Mouse (Mus musculus) hindbrain, embryonic 10.5 days (tissue): ENCODE results near the gene Vnn1. TPM values are rescaled to one million over a fixed set of nuclear protein-coding genes. Genes with fewer than 3 reads are reported as not detected.

Experiments used
- DNase-seq: peaks from one replicate; pipeline ENCODE4 v3.0.0-alpha.2; 2017; ENCODE audit warnings: low spot score
- H3K27ac ChIP-seq: fragments of 300-500 bp; sonication (generic); 2 replicates; pipeline ENCODE4 v1.5.1; 2016; ENCODE audit warnings: mild to moderate bottlenecking, moderate library complexity
- H3K27me3 ChIP-seq: fragments of 300-500 bp; sonication (generic); 2 replicates; pipeline ENCODE4 v1.6.1; 2016; ENCODE audit warnings: mild to moderate bottlenecking; ENCODE audit not compliant: poor library complexity, insufficient read depth, severe bottlenecking
- H3K36me3 ChIP-seq: fragments of 300-500 bp; sonication (generic); 2 replicates; pipeline ENCODE4 v1.6.1; 2016; ENCODE audit warnings: mild to moderate bottlenecking, moderate library complexity
- H3K4me1 ChIP-seq: fragments of 300-500 bp; sonication (generic); replicated peaks from 2 replicates; pipeline ENCODE4 v1.6.1; 2016; ENCODE audit warnings: mild to moderate bottlenecking
- H3K4me3 ChIP-seq: fragments of 300-500 bp; sonication (generic); 2 replicates; pipeline ENCODE4 v1.5.1; 2016; ENCODE audit warnings: mild to moderate bottlenecking, moderate library complexity
- H3K9me3 ChIP-seq: fragments of 300-500 bp; sonication (generic); 2 replicates; pipeline ENCODE4 v1.6.1; 2016; ENCODE audit warnings: mild to moderate bottlenecking, moderate library complexity
- WGBS: fragments of 180-500 bp; shearing (Covaris S2); methylation state at CpG from one replicate; pipeline ENCODE4 v1.1.7; 2016; 5-methylcytosine and 5-hydroxymethylcytosine counted together
- polyA plus RNA-seq: library from polyadenylated mRNA; unstranded; fragments of >200 nt; fragmentation: Nextera tagmentation; extraction: Ambion mirVana; gene quantifications from 2 replicates; pipeline ENCODE4 v1.2.1, GENCODE M21; 2016

Gene Vnn1
- 3.1 and 4.6 TPM in 2 replicates for polyA plus RNA-seq

DNA sequence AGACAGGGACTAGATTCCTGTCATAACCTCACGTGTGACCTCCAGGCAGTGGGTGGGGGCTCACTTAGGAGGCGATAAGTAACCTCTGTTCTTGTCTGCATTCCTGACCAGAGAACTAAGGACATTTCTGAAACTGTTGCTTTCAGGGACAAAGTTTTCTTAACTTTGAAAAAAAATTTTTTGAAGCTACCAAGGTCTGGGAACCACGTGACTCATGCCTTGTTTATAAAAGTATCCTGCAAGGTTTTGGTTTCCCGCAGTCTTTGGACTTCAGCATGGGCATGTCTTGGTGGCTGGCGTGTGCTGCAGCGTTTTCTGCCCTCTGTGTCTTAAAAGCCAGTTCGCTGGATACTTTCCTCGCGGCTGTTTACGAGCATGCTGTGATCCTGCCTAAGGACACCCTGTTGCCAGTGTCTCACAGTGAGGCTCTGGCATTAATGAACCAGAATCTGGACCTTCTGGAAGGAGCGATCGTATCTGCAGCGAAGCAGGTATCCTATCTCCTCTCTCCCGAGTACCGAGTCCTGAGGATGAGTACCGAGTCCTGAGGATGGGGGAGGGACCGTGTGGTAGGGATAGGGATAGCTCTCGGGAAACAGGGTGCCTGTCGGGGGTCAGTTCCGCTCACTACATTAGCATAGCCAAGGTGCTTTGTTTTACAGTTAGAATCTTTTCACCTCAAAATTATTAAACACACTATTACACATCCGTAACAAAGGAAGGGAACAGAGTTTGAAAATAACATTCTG, at the start of gene Vnn1:
TSS of gene Vnn1 (plus strand) at position 88 of the 749 bp plus-strand sequence.
- H3K4me1 ChIP-seq: no peaks in the 10 kb centered on the region
- peak; percentile 15 for DNase-seq
- WGBS: 37% methylated on average over 21 of the region's 21 CpGs
- H3K9me3 ChIP-seq: no peaks in the 10 kb centered on the region
- no peaks in the 10 kb centered on the region for H3K36me3 ChIP-seq
- peak within 1 kb of the TSS; percentile 37 for H3K4me3 ChIP-seq
- H3K27me3 ChIP-seq: no peaks in the 10 kb centered on the region
- H3K27ac ChIP-seq: 0 out of 2 replicates have a peak within 1 kb of the TSS, but pooled peaks have one; percentile 30

DNA sequence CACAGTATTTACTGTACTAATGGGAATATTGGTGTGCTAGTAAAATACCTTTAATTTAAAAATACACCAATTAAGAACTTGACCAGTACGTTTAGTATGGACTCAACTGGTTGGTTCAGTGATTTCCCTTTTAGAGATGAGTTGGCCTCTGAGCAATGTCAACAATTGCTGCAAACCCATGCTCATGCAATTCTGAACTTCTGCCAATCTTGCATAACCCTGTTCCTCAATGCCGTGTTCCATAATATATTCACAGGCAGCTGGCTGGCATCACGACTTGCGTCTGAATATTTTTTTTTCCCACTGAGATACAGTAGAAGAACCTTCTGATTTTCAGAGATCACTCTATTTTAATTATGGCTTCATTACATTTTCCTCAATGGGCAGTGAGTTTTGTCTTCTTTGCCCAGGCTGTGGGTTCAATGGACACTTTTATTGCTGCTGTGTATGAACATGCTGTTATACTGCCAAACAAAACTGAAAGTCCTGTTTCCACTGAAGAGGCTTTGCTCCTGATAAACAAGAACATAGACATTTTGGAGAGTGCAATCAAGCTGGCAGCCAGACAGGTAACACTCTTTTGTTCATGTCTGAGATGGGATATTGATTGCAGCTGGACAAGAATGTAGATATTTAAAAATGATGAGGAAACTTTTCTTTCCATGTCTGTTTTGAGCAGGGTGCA, 43.1 kb upstream of the Vnn1 start, which contains the start of gene Vnn3:
TSS of gene Vnn3 (plus strand) at position 235 of the 685 bp plus-strand sequence.
- H3K9me3 ChIP-seq: no peaks in the 10 kb centered on the region
- WGBS: 92% methylated on average over 4 of the region's 4 CpGs
- H3K27ac ChIP-seq: no peak within 1 kb of the TSS
- H3K4me1 ChIP-seq: no peaks in the 10 kb centered on the region
- no peak for DNase-seq
- H3K4me3 ChIP-seq: no peak within 1 kb of the TSS
- no peaks in the 10 kb centered on the region for H3K27me3 ChIP-seq
- no peaks in the 10 kb centered on the region for H3K36me3 ChIP-seq

DNA sequence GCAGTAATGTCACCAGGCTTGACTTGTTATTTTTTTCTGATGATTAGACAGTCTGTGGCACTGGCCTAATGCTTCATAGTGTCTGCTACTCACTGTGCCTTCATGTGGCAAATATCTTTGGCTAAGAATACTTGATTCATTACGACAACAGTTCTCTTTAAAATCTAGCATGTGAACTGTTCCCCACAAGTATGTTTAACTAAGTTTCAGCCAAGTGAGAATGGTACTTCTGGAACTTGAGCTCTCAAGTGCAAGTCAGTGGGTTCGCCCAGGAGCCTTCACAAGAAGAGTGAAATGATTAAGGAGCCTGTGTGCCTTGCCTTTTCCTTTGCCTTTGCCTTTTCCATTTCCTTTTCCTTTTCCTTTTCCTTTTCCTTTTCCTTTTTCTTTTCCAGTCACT, 42.4 kb upstream of the Vnn1 start:
- WGBS: 84% methylated on average over 2 of the region's 2 CpGs
- no peak for DNase-seq

DNA sequence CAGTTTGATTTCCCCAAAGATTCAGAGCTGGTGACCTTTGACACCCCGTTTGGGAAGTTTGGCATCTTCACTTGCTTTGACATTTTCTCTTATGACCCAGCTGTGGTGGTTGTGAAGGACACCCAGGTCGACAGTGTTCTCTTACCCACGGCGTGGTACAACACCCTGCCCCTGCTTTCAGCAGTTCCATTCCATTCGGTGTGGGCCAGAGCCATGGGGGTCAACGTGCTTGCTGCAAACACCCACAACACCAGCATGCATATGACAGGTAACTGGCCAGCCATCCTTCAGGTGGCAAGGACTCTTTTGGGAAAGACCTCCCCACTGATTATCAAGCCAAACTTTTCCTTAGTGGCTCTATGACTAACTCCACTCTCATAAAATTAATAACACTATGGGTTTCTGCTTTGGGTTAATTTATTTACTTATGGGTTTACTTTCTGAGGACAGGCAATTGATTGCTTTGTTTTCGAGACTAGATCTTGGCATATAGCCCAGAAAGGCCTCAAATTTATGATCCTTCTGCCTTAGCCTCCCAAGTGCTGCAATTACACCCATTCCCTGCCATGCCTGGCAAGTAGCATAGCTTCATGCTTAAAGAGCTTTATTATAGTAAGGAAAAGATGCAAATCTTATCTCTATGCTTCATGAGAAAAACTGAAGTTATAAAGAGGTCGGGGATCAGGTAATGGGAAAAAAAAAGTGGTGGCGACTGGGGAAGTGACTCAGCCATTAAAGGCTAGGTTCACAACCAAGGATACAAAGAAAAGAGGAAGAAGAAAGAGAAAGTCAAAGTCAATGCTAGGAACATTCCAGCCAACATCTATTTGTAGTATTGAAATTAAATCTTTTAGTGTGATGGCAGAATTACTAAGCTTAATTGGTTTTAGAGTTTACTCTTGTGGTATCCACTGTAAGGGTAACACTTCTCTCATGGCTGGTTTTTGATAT, 29.9 kb upstream of the Vnn1 start:
- Histone ChIP-seq H3K27ac (no peak overlapping the region), H3K9me3 (peaks cover 16% of the 10 kb centered on the region), H3K27me3 (no peaks in the 10 kb centered on the region), H3K4me3 (no peak overlapping the region), H3K4me1 (no peaks in the 10 kb centered on the region), H3K36me3 (no peaks in the 10 kb centered on the region)
- WGBS: 90% methylated on average over 9 of the region's 9 CpGs
- DNase-seq: no peak

More for the DNA sequence above, 42.4 kb upstream of the Vnn1 start:
- H3K4me1 ChIP-seq: no peaks in the 10 kb centered on the region
- no peaks in the 10 kb centered on the region for H3K27me3 ChIP-seq
- no peak overlapping the region for H3K27ac ChIP-seq
- no peak overlapping the region for H3K4me3 ChIP-seq
- H3K9me3 ChIP-seq: no peaks in the 10 kb centered on the region
- no peaks in the 10 kb centered on the region for H3K36me3 ChIP-seq

DNA sequence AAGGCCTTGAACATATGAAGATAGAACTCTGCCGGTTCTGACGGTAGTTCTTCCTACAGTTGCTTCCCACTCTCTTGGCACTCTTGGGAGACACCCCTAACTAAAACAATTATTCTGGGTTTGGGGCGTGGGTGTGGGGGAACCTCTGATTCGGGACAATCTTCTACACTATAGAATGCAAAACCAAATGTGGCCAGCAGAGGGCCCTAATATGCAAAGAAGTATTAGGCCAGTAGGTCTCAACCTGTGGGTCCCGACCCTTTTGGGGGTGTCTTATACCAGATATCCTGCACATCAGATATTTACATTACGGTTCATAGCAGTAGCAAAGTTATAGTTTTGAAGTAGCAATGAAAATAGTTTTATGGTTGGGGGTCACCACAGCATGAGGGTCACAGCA, 13.8 kb upstream of the Vnn1 start:
- H3K27ac ChIP-seq: no peak overlapping the region
- peaks cover 5% of the 10 kb centered on the region for H3K9me3 ChIP-seq
- H3K27me3 ChIP-seq: no peaks in the 10 kb centered on the region
- H3K36me3 ChIP-seq: no peaks in the 10 kb centered on the region
- 93% methylated on average over 6 of the region's 6 CpGs for WGBS
- H3K4me3 ChIP-seq: no peak overlapping the region
- no peaks in the 10 kb centered on the region for H3K4me1 ChIP-seq
- DNase-seq: no peak

DNA sequence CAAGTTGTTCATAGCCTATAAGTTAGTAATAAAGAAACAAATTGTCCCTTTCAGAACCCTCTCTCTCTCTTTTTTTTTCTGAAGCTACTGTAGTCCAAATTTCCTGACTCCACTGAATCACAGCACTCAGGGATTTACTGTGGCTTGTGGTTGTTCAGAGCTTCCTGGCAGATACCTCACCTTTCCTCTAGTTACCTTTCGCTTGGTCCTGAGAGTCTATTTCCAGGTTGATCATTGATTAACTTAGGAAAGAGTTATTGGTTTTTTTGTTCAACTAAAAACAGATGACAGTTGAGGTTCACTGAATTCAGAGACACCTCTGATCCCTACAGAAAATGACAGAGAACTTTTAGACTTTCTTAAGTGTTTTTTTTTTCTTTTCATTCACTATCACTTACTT, 9.6 kb upstream of the Vnn1 start:
- no peak overlapping the region for H3K27ac ChIP-seq
- no peak for DNase-seq
- no peak overlapping the region for H3K4me3 ChIP-seq
- WGBS: 91% methylated on average over 1 of the region's 1 CpGs
- H3K9me3 ChIP-seq: no peaks in the 10 kb centered on the region
- H3K4me1 ChIP-seq: no peaks in the 10 kb centered on the region
- no peaks in the 10 kb centered on the region for H3K36me3 ChIP-seq
- H3K27me3 ChIP-seq: no peaks in the 10 kb centered on the region

DNA sequence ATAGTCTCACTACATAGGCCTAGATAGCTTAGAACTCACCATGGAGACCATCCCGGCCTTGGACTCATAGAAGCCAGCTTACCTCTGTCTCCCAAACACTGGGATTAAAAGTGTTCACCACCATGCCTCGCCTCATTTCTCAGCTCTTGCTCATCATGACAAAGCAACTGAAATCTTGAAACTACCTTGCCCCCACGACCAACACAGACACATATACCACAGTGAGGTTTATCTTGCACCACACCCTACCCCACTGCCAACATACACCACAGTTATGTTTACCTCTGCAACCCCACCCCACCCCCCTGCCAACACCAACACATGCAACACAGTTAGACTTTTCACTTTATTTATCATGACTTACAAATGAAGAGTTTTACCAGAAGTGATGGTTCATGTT, 8.4 kb upstream of the Vnn1 start:
- no peak for DNase-seq
- Histone ChIP-seq H3K27me3 (no peaks in the 10 kb centered on the region), H3K4me1 (no peaks in the 10 kb centered on the region), H3K4me3 (no peak overlapping the region), H3K27ac (no peak overlapping the region), H3K36me3 (no peaks in the 10 kb centered on the region), H3K9me3 (no peaks in the 10 kb centered on the region)
- 76% methylated on average over 3 of the region's 3 CpGs for WGBS

DNA sequence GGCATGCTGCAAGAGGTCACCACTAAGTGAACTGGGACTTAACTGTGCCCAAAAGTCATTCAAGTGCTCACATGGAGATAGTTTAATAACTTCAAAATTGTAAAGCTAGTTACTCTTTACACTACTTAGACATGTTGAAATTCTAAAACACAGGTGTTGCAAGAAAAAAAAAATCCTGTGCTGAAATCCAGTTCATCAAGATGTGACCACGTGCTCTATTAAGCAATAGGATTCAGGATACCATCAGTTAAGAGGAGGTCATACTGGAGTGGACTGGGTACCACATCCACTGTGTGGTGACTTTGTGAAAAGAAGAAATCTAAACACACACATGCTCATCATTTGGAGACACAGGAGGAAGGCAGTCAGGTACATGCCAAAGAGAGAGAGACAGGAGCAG, 1.5 kb upstream of the Vnn1 start:
- DNase-seq: no peak
- H3K4me1 ChIP-seq: no peaks in the 10 kb centered on the region
- H3K27ac ChIP-seq: no peak overlapping the region
- H3K9me3 ChIP-seq: no peaks in the 10 kb centered on the region
- no peaks in the 10 kb centered on the region for H3K27me3 ChIP-seq
- no peak overlapping the region for H3K4me3 ChIP-seq
- WGBS: 87% methylated on average over 1 of the region's 1 CpGs
- H3K36me3 ChIP-seq: no peaks in the 10 kb centered on the region

DNA sequence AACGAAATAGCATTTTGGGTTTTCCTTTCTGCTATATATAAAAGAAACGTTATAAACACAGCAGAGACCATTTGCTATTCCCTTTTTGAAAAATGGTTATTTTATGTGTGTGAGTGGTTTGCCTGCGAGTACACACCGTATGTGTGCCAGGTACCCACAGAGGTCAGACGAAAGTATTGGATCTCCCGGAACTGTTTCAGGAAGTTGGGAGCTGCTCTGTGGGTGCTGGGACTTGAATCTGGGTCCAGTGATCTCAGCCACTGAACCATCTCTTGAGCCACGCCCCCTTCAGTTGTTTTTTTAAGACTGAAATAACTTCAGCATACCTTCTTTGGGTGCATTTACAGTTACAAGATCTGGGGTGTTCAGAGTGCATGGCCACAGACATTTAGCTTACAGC, 888 bp downstream of the Vnn1 start:
- no peak overlapping the region for H3K4me3 ChIP-seq
- no peak overlapping the region for H3K27ac ChIP-seq
- H3K9me3 ChIP-seq: no peaks in the 10 kb centered on the region
- 77% methylated on average over 7 of the region's 7 CpGs for WGBS
- H3K4me1 ChIP-seq: no peaks in the 10 kb centered on the region
- no peaks in the 10 kb centered on the region for H3K27me3 ChIP-seq
- no peak for DNase-seq
- H3K36me3 ChIP-seq: no peaks in the 10 kb centered on the region

DNA sequence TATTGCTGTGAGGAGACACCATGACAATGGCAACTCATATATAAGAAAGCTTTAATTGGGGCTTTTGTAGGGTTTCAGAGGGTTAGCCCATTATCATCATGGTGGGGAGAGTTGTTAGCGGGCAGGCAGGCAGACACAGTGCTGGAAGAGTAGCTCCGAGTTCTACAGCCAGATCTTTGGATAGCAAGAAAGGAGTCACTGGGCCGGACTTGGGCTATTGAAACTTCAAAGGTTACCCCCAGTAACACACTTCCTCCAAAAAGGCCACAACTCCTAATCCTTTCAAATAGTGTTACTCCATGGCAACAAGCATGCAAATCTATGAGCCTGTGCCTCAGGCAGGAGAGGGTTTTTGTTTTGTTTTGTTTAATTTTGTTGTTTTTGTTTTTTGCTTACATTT, 6.6 kb downstream of the Vnn1 start:
- no peaks in the 10 kb centered on the region for H3K4me1 ChIP-seq
- H3K36me3 ChIP-seq: no peaks in the 10 kb centered on the region
- no peaks in the 10 kb centered on the region for H3K9me3 ChIP-seq
- DNase-seq: no peak
- whole genome bisulfite sequencing: 67% methylated on average over 3 of the region's 3 CpGs
- H3K27me3 ChIP-seq: no peaks in the 10 kb centered on the region
- no peak overlapping the region for H3K4me3 ChIP-seq
- H3K27ac ChIP-seq: no peak overlapping the region

DNA sequence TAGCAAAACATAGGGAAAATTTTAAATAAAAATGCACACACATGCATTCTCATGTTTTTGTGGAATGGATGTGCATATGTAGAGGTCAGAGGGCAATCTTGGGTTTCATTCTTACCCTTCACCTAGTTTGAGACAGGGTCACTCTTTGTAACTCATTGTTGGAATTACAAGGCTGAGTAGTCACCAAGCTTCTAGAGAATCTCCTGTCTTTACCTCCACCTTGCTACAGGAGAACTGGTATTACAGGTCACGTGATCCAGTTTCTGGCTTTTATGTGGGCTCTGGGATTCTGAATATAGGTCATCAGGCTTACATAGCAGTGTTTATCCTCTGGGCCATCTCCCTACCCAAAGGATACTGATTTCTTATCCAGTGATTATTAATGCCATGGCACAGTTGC, 11.2 kb downstream of the Vnn1 start:
- no peaks in the 10 kb centered on the region for H3K9me3 ChIP-seq
- WGBS: 88% methylated on average over 1 of the region's 1 CpGs
- no peaks in the 10 kb centered on the region for H3K4me1 ChIP-seq
- H3K27ac ChIP-seq: no peak overlapping the region
- no peak overlapping the region for H3K4me3 ChIP-seq
- H3K36me3 ChIP-seq: no peaks in the 10 kb centered on the region
- no peaks in the 10 kb centered on the region for H3K27me3 ChIP-seq
- DNase-seq: no peak

DNA sequence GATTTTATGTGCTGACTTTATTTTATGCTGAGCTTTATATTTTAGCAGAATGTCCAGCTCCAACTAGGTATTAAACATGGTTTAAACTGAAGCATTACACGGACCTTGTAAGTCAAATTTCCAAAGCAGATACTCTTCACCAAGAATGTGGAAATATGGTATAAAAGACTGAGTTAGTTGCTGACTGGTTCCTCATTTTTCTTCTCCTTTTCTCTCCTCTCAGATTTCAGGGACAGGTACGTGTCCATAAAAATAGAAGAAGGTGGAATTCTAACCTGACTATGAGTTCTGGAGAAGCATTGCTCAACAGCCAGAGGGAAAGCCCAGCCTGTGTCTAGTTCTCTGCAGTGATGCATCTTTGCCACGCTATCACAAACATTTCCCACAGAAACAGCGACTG, 25.6 kb downstream of the Vnn1 start, which contains the start of gene Taar1:
TSS of gene Taar1 (plus strand) at position 301 of the 400 bp plus-strand sequence.
- Histone ChIP-seq H3K27ac (no peak within 1 kb of the TSS), H3K4me3 (no peak within 1 kb of the TSS), H3K4me1 (no peaks in the 10 kb centered on the region), H3K9me3 (0 out of 2 replicates have a peak, but pooled peaks cover 5% of the 10 kb centered on the region), H3K27me3 (no peaks in the 10 kb centered on the region), H3K36me3 (no peaks in the 10 kb centered on the region)
- 90% methylated on average over 4 of the region's 4 CpGs for WGBS
- no peak for DNase-seq
